Mouse (Mus musculus): Measurements from ENCODE around the gene Brd3os.

- TF ChIP-seq CHD2 (IDR thresholded peaks at IDR 0.05; ENCODE audit: low read depth, low read length) (no peak), HCFC1 (IDR thresholded peaks at IDR 0.05; ENCODE audit: borderline replicate concordance, insufficient read depth, low read length) (no peak)
These were observed 23.5 kb upstream of the Brd3os start for GRCm38 (mm10) chr2:27418577-27419070.
